Mouse (Mus musculus) forebrain, embryonic 11.5 days (tissue): ENCODE measurements at regions not wholly inside any gene's neighbourhood (a gene's known extent, or its start where the extent isn't known, plus 50 kb on each side); places are given as distances from the start of the nearest gene placed in this dataset.

Source experiments
- ATAC-seq: fragments of 200-750 bp; cut with Nextera tagmentation; replicated peaks from 2 replicates; pipeline ENCODE4 v1.8.0; 2017; ENCODE audit warnings: moderate TSS enrichment; ENCODE audit not compliant: low FRiP score
- DNase-seq: peaks from one replicate; pipeline ENCODE4 v3.0.0-alpha.2; 2017; ENCODE audit warnings: low spot score
- H3K27ac ChIP-seq: fragments of 300-500 bp; sonication (generic); 2 replicates; pipeline ENCODE4 v1.5.1; 2014; ENCODE audit warnings: low read depth, low read length
- H3K27me3 ChIP-seq: fragments of 300-500 bp; sonication (generic); 2 replicates; pipeline ENCODE4 v1.6.1; 2014; ENCODE audit warnings: mild to moderate bottlenecking, low read length, mixed read lengths; ENCODE audit not compliant: control insufficient read depth, insufficient read depth
- H3K36me3 ChIP-seq: fragments of 300-500 bp; sonication (generic); 2 replicates; pipeline ENCODE4 v1.6.1; 2014; ENCODE audit warnings: mild to moderate bottlenecking, low read length, moderate library complexity, mixed read lengths; ENCODE audit not compliant: control insufficient read depth, insufficient read depth
- H3K4me1 ChIP-seq: fragments of 300-500 bp; sonication (generic); replicated peaks from 2 replicates; pipeline ENCODE4 v1.6.1; 2014; ENCODE audit warnings: low read length, mixed read lengths; ENCODE audit not compliant: control insufficient read depth, insufficient read depth
- H3K4me2 ChIP-seq: fragments of 300-500 bp; sonication (generic); 2 replicates; pipeline ENCODE4 v1.6.1; 2014; ENCODE audit warnings: low read depth, mild to moderate bottlenecking, low read length, moderate library complexity, mixed read lengths; ENCODE audit not compliant: severe bottlenecking
- H3K4me3 ChIP-seq: fragments of 300-500 bp; sonication (generic); 2 replicates; pipeline ENCODE4 v1.5.1; 2014; ENCODE audit warnings: low read depth, low read length
- H3K9ac ChIP-seq: fragments of 300-500 bp; sonication (generic); 2 replicates; pipeline ENCODE4 v1.6.1; 2014; ENCODE audit warnings: low read length
- H3K9me3 ChIP-seq: fragments of 300-500 bp; sonication (generic); 2 replicates; pipeline ENCODE4 v1.6.1; 2016; ENCODE audit warnings: low read length, mixed read lengths; ENCODE audit not compliant: control insufficient read depth
- WGBS: fragments of 180-500 bp; shearing (Covaris S2); extraction: QIAGEN DNeasy Blood & Tissue Kit; methylation state at CpG from one replicate; pipeline ENCODE4 v1.1.7; 2014; 5-methylcytosine and 5-hydroxymethylcytosine counted together

- Histone ChIP-seq H3K4me3 (no peak overlapping the region), H3K27ac (no peak overlapping the region), H3K9ac (no peak overlapping the region), H3K4me1 (no peaks in the 10 kb centered on the region), H3K27me3 (no peaks in the 10 kb centered on the region), H3K36me3 (no peaks in the 10 kb centered on the region), H3K9me3 (no peaks in the 10 kb centered on the region), H3K4me2 (no peak overlapping the region)
- DNase-seq (no peak), ATAC-seq (no peak)
- WGBS, result 20% methylated on average over 5 of the region's 5 CpGs
Measured at GRCm38 (mm10) chr9:98164489-98164888, 122.7 kb upstream of the Nmnat3 start.

DNA sequence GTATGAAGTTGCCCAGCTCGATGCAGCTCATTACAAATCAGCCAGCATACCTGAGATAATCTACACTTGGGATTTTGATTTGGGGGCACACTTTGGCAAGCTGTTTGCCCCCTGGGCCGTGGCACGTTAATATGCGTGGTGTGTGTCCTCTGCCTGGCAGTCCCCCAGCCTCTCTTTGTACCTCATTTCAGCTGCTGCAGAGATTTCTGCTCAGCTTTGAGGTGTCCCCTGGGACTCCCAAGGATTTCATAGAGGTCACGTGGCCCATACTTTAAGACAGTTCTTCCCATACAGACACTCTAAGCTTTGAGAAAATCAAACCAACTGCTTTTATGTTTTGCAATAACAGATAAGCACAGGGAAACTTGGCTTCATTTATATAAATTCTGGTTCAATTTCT is 113.2 kb upstream of the Nmnat3 start:
- no peaks in the 10 kb centered on the region for H3K36me3 ChIP-seq
- no peak overlapping the region for H3K27ac ChIP-seq
- no peaks in the 10 kb centered on the region for H3K9me3 ChIP-seq
- no peaks in the 10 kb centered on the region for H3K4me1 ChIP-seq
- H3K27me3 ChIP-seq, result no peaks in the 10 kb centered on the region
- 77% methylated on average over 5 of the region's 5 CpGs for WGBS
- no peak for ATAC-seq
- no peak overlapping the region for H3K4me2 ChIP-seq
- DNase-seq, result peak; percentile 41
- H3K4me3 ChIP-seq, result no peak overlapping the region
- no peak overlapping the region for H3K9ac ChIP-seq

DNA sequence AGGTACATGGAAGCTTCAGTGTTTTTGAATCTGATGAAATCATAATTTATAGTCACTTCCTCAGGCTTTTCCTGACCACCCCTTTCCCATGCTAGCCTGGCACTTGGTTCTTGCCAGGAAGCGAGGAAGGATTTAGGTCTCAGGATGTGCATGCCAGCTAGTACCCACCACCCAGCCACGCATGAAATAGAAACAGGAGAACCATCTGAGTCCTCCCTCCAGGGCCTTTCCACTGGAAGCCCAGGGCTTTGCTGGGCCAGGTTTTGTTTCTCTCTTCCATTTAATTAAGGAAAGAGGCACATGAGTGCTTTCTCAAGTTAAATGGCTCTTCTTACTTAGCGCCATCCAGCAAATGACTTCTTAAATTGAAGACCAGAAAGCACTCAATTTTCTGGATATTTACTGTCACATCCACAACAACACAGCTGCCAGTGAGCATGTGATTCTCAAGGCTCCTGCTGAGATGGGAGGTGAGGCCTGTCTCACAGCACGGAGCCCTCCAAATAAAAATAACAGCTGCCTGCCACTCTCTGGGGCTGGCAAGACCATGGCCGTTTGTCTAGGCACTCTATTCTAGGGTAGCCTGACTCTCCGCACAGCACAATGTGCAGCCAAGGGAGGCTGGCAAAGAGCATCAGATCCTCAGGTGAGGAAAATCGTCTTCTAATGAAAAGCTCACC is 110.4 kb upstream of the Nmnat3 start:
- 67% methylated on average over 7 of the region's 7 CpGs for WGBS

DNA sequence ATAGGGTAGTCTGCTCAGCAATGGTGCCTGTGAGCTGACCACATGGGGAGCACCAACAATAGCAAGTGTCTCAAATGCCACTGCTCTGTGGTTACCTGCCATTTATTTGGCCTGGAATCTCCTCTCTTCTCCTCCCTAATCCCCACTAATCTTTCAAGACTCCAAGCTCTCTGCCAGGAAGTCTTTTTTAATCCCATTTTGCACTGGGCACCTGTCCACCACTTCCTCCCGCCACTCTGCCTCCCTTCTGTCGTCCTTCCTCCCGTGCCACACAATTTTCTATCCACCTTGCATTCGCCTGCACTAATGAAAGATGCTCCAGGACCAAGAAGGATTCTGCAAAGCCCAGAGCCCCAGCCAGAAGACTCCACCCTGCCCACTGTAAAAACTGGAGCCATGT is 106.5 kb upstream of the Nmnat3 start:
- 37% methylated on average over 4 of the region's 4 CpGs for WGBS

More for the DNA sequence above, 110.4 kb upstream of the Nmnat3 start:
- H3K4me1 ChIP-seq, result no peaks in the 10 kb centered on the region
- ATAC-seq (no peak), DNase-seq (peak; percentile 21)
- no peaks in the 10 kb centered on the region for H3K36me3 ChIP-seq
- no peak overlapping the region for H3K4me2 ChIP-seq
- no peak overlapping the region for H3K4me3 ChIP-seq
- no peaks in the 10 kb centered on the region for H3K9me3 ChIP-seq
- H3K27ac ChIP-seq, result no peak overlapping the region
- H3K27me3 ChIP-seq, result no peaks in the 10 kb centered on the region
- H3K9ac ChIP-seq, result no peak overlapping the region

DNA sequence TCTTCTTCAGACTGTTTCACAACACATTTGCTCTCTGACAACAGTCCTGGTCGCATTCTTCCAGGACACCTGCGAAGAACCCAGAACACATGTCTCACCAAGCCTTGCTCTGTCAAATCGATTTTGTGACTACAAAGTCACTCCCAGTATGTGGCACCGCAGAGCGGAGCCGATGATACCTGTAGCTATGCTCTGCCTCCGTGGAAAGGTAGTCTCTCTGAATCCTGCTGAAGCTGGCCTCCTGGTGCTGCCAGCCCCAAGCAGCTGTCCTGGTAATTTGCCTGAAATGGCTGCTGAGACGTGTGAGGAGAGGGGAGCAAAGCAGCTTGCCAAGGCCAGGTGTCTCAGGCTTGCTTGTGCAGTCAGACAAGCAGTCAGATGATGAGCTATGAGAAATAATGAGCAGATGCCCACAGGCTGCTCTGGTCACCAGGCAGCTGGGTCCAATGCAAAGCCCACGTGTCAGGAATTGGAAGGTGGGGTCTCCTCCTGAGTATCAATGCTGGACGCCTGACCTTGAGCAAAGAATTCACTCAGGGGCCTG is 100.4 kb upstream of the Nmnat3 start:
- no peak overlapping the region for H3K27ac ChIP-seq

More for the DNA sequence above, 106.5 kb upstream of the Nmnat3 start:
- no peak overlapping the region for H3K4me2 ChIP-seq
- no peaks in the 10 kb centered on the region for H3K36me3 ChIP-seq
- H3K4me1 ChIP-seq, result no peaks in the 10 kb centered on the region
- no peak for DNase-seq
- H3K9me3 ChIP-seq, result no peaks in the 10 kb centered on the region
- no peak overlapping the region for H3K9ac ChIP-seq
- no peak overlapping the region for H3K4me3 ChIP-seq
- no peak overlapping the region for H3K27ac ChIP-seq
- no peaks in the 10 kb centered on the region for H3K27me3 ChIP-seq
- ATAC-seq, result no peak

GRCm38 (mm10) chr9:98194356-98194755 is 92.9 kb upstream of the Nmnat3 start:
- ATAC-seq, result no peak
- WGBS, result 81% methylated on average over 2 of the region's 2 CpGs
- H3K27me3 ChIP-seq, result no peaks in the 10 kb centered on the region

More for the DNA sequence above, 100.4 kb upstream of the Nmnat3 start:
- Histone ChIP-seq H3K4me1 (no peaks in the 10 kb centered on the region), H3K36me3 (no peaks in the 10 kb centered on the region), H3K27me3 (no peaks in the 10 kb centered on the region), H3K4me2 (no peak overlapping the region), H3K9me3 (no peaks in the 10 kb centered on the region), H3K9ac (no peak overlapping the region), H3K4me3 (no peak overlapping the region)
- DNase-seq (no peak), ATAC-seq (no peak)
- WGBS, result 81% methylated on average over 10 of the region's 10 CpGs

DNA sequence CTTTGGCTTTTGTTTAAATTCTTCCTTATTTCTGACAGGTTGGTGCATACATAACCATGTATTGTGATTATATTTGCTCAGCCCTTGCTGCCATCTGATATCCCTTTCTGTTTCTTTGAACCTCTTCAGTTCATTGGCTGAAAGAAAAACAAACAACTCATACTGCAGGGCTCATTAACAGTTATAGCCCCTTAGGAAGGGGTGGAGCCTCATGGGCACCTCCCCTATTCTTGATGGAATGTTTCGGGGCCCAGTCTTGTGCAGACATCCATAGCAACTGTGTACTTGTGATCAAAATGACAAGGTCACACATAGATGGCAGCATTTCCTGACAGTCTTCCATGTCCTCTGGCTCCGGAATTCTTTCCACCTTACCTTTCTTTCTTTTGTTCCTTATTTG is 68.4 kb upstream of the Nmnat3 start:
- Histone ChIP-seq H3K4me1 (no peaks in the 10 kb centered on the region), H3K4me3 (no peak overlapping the region), H3K27me3 (no peaks in the 10 kb centered on the region), H3K9me3 (no peaks in the 10 kb centered on the region), H3K27ac (no peak overlapping the region), H3K9ac (no peak overlapping the region), H3K36me3 (no peaks in the 10 kb centered on the region), H3K4me2 (no peak overlapping the region)
- 77% methylated on average over 2 of the region's 2 CpGs for WGBS
- ATAC-seq (no peak), DNase-seq (no peak)

More at GRCm38 (mm10) chr9:98194356-98194755, 92.9 kb upstream of the Nmnat3 start:
- Histone ChIP-seq H3K9ac (no peak overlapping the region), H3K36me3 (no peaks in the 10 kb centered on the region), H3K4me2 (no peak overlapping the region), H3K4me3 (no peak overlapping the region), H3K9me3 (no peaks in the 10 kb centered on the region), H3K27ac (no peak overlapping the region), H3K4me1 (no peaks in the 10 kb centered on the region)
- no peak for DNase-seq

GRCm38 (mm10) chr9:98220367-98220766 is 66.9 kb upstream of the Nmnat3 start:
- H3K36me3 ChIP-seq, result no peaks in the 10 kb centered on the region
- no peak for DNase-seq
- H3K4me3 ChIP-seq, result no peak overlapping the region
- 76% methylated on average over 8 of the region's 8 CpGs for WGBS
- no peak overlapping the region for H3K9ac ChIP-seq
- no peak overlapping the region for H3K4me2 ChIP-seq
- no peak for ATAC-seq
- no peak overlapping the region for H3K27ac ChIP-seq
- no peaks in the 10 kb centered on the region for H3K27me3 ChIP-seq
- no peaks in the 10 kb centered on the region for H3K9me3 ChIP-seq
- no peaks in the 10 kb centered on the region for H3K4me1 ChIP-seq

DNA sequence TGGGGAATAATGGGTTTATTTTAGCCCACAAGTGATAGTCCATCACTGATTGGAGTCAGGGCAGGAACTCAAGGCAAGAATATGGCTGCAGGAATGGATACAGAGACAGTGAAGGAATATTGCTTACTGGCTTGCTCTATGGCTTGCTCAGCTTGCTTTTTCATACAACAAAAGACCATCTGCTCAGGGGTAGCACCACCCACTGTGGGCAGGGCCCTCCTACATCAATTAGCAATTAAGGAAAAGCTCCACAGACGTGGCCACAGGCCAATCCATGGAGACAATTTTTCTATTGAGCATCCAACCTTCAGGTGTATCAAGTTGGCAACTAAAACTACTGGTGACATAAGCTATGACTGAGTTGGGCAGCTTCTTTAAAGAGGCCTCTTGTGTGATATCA is 65.5 kb upstream of the Nmnat3 start:
- Histone ChIP-seq H3K4me1 (no peaks in the 10 kb centered on the region), H3K27ac (no peak overlapping the region), H3K4me2 (no peak overlapping the region), H3K36me3 (no peaks in the 10 kb centered on the region), H3K9me3 (no peaks in the 10 kb centered on the region), H3K4me3 (no peak overlapping the region), H3K9ac (no peak overlapping the region), H3K27me3 (no peaks in the 10 kb centered on the region)
- WGBS, result 12% methylated on average over 1 of the region's 1 CpGs
- ATAC-seq (0 out of 2 replicates have a peak, but pooled peaks have one; percentile 49), DNase-seq (no peak)
